Mouse (Mus musculus) skeletal muscle tissue, postnatal 0 days (tissue): Measurements from ENCODE around the gene Smarcd2. TPM values are rescaled to one million over a fixed set of nuclear protein-coding genes. Genes with fewer than 3 reads are reported as not detected.

Experiments
- polyA plus RNA-seq: library from polyadenylated mRNA; unstranded; fragments of >200 nt; fragmentation: Nextera tagmentation; extraction: Ambion mirVana; gene quantifications from 2 replicates; pipeline ENCODE4 v1.2.1, GENCODE M21; 2015

Gene Smarcd2
- polyA plus RNA-seq, result 23.1 and 28.6 TPM in 2 replicates

GRCm38 (mm10) chr11:106272644-106273310, at the start of gene Smarcd2:
Gene Smarcd2, minus strand, starts transcription at chr11:106272972.

DNA sequence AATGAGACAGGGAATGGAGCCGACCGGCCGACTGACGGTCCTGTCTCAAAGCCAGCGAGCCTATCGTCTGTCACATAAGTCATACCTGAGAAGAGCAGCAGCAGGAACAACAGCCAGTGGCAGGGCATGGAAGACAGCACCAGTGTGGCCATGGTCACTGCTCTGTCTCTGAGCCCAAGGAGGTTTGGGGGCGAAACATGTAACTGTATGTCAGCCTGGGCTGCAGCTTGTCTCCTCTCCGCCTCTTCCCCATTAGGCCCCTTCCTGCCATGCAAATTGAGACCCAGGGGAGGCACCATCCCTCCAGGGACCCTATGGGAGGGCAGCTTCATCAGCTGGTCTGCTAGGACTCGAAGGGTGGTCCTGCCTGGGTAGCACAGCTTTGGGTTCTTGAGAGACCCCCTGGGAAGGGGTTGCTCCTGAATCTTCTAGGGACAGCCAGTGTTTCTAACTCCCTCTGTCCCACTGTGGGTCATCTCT, 41.6 kb upstream of the Smarcd2 start, which contains the start of gene Cd79b:
Gene Cd79b, minus strand, starts transcription at position 430 of the 480 bp plus-strand sequence.

DNA sequence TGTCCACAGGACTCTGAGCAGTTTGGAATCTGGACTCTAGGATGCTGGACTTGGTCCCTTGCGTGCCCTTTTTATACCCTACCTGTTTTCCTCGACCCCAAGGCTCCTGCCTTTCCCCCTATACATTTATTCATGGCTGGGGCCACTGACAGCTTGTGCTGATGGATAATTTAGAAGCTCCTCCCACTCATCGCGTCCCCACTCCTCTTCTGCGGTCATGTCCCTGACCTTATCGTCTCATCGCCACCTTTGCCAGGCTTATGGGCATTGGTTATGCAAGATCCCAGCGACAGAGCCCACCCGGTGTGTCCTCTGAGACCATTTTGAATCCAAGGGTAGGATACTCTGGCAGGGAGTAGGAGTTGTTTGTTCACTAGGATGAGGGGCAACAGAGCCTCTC, 29.0 kb upstream of the Smarcd2 start, which contains the start of gene Gh:
Gene Gh, minus strand, starts transcription at position 101 of the 400 bp plus-strand sequence.

DNA sequence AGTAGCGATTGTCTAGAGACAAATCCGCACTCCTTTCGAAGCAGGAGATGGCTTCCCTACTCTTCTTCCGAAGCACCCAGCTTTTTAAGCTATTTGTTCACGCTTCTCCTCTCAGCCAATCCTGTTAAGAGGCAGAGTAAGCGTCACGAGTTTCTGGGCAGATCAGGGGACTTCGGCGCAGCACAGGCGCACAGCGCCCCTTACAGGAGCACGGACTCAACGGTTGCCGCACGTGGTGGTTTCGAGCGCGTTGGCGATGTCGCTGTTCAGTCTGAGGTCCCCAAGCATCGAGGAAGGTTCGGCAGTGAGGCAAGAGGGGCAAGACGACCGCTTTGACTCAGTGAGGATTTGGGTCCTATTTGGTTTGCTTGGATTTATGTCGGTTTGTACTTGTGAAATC, 3.7 kb upstream of the Smarcd2 start, which contains the start of gene Tcam1:
Gene Tcam1, plus strand, starts transcription at position 219 of the 400 bp plus-strand sequence.

DNA sequence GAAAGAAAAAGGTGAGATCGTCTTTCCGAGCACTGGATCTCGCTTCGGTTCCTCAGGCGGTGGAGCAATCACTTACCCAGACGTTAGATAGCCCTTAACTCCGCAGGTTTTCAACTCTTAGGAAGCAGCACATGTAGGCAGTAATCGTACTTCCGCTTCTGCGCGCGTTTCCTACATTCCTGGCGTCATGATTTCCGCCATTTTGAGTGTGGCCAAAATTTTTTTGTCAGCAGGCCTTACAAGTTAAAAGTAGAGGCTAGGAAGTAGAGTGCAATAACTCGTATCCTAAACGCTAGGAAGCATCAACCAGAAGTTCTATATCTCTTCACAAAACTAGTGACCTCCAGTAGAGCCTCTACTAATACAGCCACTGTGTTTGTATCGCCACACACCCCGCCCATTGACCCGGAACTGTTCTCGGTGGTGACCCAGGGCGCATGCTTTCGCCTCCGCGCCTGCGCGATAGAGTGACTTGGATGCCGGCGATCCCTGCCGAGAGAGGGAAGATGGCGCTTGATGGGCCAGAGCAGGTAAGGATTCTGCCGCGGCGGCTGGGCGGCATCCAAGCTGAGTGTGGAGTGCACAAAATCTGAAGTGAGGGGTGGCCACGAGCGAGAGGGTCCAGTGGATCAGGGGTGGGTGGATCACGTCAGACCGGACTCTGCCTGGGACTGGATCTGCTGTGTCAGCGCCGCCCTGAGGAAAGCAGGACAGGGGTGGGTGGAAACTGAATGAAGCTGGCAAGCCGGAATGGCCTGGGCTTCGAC, 16.9 kb downstream of the Smarcd2 start, which contains the start of the genes Ftsj3 and Psmc5:
Gene Ftsj3, minus strand, starts transcription at position 395 of the 767 bp plus-strand sequence.
Gene Psmc5, plus strand, starts transcription at position 470 of the 767 bp plus-strand sequence.

DNA sequence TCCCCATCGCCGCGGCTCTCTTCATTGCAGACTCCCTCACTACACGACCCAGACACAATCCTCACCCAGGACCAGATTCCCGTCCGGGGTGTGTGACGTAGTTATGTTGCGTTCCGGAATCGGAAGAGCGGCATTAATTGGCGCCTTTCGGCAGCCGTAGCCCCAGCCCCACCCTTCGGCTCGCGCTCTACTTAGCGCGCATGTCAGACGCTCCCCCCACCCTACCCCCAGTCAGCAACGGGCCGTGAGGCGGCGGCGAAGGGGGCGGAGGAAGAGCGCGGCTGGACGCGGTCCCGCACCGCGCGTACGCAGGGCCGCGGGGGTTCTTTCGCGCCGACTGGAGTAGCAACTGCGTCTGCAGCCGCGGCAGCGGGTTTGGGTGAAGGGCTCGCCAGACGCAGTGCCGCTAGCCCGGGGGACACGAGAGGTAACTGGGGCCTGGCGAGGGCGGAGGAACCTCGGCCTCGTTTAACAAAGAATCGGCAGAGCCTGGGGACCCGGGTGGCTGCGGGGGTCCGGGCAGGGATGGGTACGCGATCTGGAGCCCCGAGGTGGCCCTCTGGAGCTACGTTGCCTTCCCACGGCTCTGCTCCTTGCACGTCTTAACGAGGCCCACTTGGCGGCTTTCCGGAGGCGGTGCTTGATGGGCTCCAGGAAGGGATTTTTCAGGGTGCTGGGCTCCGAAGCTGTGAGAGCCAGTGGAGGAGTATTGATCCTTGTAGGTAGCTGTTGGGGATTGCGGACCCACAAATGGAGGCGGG, 55.9 kb downstream of the Smarcd2 start, which contains the start of gene Ddx42:
Gene Ddx42, plus strand, starts transcription at position 197 of the 761 bp plus-strand sequence.

GRCm38 (mm10) chr11:106215927-106216729, 56.6 kb downstream of the Smarcd2 start, which contains the start of gene Ccdc47:
Gene Ccdc47, minus strand, starts transcription at chr11:106216344.

Other genes starting within 250 kb of the Smarcd2 start
- gene Dcaf7, start 236.1 kb downstream of the Smarcd2 start, polyA plus RNA-seq, result 27.0 and 28.4 TPM in 2 replicates
- 10.9 and 11.8 TPM in 2 replicates for gene Taco1, start 206.9 kb downstream of the Smarcd2 start, polyA plus RNA-seq
- gene Map3k3, start 188.4 kb downstream of the Smarcd2 start, polyA plus RNA-seq, result 13.3 and 14.6 TPM in 2 replicates
- gene Gm10840, start 112.1 kb downstream of the Smarcd2 start, polyA plus RNA-seq, result not detected in 2 replicates
- 48.7 and 60.5 TPM in 2 replicates for gene Limd2, start 112.1 kb downstream of the Smarcd2 start, polyA plus RNA-seq
- 22.1 and 25.0 TPM in 2 replicates for gene Strada, start 70.8 kb downstream of the Smarcd2 start, polyA plus RNA-seq
- gene Ccdc47, start 56.6 kb downstream of the Smarcd2 start, polyA plus RNA-seq, result 71.4 and 81.6 TPM in 2 replicates
- gene Ddx42, start 56.0 kb downstream of the Smarcd2 start, polyA plus RNA-seq, result 29.4 and 30.6 TPM in 2 replicates
- 24.9 and 26.6 TPM in 2 replicates for gene Ftsj3, start 16.9 kb downstream of the Smarcd2 start, polyA plus RNA-seq
- 204 and 231 TPM in 2 replicates for gene Psmc5, start 16.8 kb downstream of the Smarcd2 start, polyA plus RNA-seq
- gene Tcam1, start 3.7 kb upstream of the Smarcd2 start, polyA plus RNA-seq, result 0.06 TPM in 2 replicates
- not detected in 2 replicates for gene Gh, start 28.9 kb upstream of the Smarcd2 start, polyA plus RNA-seq
- 1.7 TPM in 2 replicates for gene Cd79b, start 41.8 kb upstream of the Smarcd2 start, polyA plus RNA-seq
- gene Scn4a, start 80.3 kb upstream of the Smarcd2 start, polyA plus RNA-seq, result 10.9 and 17.9 TPM in 2 replicates
- 3.1 and 3.5 TPM in 2 replicates for gene Prr29, start 92.5 kb upstream of the Smarcd2 start, polyA plus RNA-seq
- gene Icam2, start 115.1 kb upstream of the Smarcd2 start, polyA plus RNA-seq, result 30.6 and 33.8 TPM in 2 replicates
- gene Ern1, start 214.9 kb upstream of the Smarcd2 start, polyA plus RNA-seq, result 1.7 and 2.2 TPM in 2 replicates